Mouse (Mus musculus): ENCODE results near the gene Nfkbie.

The Nfkbie gene

GRCm38 (mm10) chr17:45555452-45556106, at the start of gene Nfkbie:
Nfkbie (plus strand) TSS chr17:45555703.
- peak; percentile 98 for DNase-seq (ENCODE audit: low read depth, low spot score)

GRCm38 (mm10) chr17:45505941-45506465, 49.5 kb upstream of the Nfkbie start:
- no peak for DNase-seq (ENCODE audit: low read depth, low spot score)

DNA sequence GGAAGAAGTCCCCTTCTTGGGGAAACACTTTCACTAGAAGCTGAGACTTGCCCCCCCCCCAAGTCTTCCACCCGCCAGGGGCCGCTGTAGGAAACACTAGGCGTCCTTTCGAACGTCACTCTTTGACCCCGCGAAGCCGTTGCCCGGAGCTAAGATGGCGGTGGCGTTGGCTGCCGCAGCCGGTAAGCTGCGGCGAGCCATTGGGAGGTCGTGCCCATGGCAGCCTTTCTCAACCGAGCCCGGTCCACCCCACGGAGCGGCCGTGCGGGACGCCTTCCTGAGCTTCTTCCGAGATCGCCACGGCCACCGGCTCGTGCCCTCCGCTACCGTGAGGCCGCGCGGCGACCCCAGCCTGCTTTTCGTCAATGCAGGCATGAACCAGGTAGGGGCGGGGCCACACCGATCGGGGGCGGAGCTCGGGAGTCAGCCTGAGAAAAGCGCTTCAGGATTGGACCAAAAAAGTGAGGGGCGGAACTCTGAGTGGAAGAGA, 48.8 kb upstream of the Nfkbie start, which contains the start of gene Aars2:
Gene Aars2, plus strand, starts transcription at position 142 of the 490 bp plus-strand sequence.
- DNase-seq (ENCODE audit: low read depth, low spot score) = peak; percentile 97

DNA sequence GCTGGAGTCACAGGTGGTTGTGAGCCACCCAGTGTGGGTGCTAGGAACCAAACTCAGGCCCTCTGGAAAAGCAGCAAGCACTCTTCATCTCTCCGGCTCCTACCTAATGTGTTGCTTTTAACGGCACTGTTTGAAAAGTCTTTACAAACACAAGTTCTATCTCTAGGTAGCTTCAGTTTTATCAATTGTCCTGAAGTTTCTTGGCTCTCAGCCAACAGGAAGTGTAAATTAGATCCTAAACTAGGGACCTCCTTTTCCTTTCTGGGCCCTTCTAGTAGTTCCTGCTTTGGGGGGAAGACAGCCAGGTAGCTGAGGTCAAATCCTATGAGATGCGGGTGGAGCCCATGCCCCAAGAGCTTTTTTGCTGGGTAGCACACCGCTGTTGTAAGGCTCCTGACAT, 44.6 kb upstream of the Nfkbie start:
- no peak for DNase-seq (ENCODE audit: low read depth, low spot score)

DNA sequence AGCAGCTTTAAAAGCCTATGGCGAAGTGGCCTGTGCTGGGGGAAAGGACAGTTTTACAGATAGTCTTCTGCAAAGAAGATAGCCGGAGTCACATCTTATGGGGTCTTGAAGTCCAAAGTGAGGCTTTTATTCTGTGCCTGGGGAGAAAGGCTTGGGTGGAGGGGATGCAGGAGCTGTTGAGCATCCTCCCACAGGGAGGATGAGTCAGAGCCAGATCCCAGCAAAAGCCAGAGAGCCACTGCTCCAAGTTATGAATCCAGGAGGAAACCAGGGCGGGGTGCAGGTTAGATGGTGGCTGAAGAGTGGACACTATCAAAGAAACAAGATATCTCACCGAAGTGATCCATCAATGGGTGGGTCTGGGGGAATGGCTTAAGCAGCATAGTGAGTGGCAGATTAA, 43.7 kb upstream of the Nfkbie start:
- no peak for DNase-seq (ENCODE audit: low read depth, low spot score)

DNA sequence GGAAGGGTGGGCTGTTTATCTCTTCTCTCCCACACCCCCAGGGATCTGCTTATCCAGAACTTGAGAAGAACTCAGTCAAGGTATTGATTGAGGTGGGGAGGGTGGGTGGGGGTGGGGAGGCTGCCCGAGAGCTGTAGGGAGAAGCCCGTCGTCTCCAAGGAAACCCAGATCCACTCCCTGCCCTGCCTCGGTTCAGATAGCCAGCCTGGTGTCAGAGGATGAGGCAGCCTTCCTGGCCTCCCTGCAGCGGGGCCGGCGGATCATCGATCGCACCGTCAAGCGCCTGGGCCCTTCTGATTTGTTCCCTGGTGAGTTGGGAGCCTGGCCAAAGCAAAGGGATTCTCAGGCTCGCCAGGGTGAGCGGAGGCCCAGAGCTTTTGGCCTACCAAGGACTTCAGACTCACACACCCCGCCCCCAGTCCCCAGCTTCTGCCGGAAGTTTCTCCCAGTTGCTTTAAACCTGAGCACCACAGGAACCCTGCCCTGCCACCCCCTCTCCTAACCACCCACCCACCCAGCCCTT, 40.2 kb upstream of the Nfkbie start:
- no peak for DNase-seq (ENCODE audit: low read depth, low spot score)

DNA sequence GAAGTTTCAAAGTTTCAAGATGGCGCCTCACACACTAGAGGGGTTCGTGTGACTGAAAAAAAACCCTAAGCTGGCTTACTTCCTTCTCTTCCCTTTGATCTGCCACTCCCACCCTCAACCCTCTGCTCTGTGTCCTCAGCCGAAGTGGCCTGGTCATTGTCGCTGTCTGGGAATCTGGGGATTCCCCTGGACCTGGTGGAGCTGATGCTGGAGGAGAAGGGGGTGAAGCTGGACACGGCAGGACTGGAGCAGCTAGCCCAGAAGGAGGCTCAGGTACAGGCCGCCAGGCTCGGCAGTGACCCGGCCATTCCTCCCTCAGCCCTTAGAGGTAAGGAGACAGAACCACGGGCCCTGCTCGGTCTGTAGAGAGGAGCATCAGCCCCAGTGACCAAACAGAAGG, 39.7 kb upstream of the Nfkbie start:
- DNase-seq (ENCODE audit: low read depth, low spot score) = no peak

- DNase-seq (ENCODE audit: low read depth, low spot score) = peak; percentile 85
Observed at GRCm38 (mm10) chr17:45516488-45516887, 39.0 kb upstream of the Nfkbie start.

DNA sequence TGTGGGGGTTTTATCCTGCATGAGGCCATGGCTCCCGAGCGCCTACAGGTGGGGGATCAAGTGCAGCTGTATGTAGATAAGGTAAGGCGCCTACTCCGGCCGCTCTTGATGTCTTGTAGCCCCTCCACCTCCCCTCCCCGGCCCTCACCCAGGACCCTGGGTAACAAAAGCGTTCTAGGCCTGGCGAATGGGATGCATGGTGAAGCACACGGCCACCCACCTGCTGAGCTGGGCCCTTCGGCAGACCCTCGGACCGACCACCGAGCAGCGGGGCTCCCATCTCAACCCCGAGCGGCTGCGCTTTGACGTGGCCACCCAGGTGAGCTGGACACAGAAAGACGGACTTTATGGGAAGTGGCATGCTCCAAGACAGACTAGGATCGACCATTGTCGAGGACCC, 38.4 kb upstream of the Nfkbie start:
- no peak for DNase-seq (ENCODE audit: low read depth, low spot score)

GRCm38 (mm10) chr17:45517549-45518215, 37.8 kb upstream of the Nfkbie start:
- no peak for DNase-seq (ENCODE audit: low read depth, low spot score)

DNA sequence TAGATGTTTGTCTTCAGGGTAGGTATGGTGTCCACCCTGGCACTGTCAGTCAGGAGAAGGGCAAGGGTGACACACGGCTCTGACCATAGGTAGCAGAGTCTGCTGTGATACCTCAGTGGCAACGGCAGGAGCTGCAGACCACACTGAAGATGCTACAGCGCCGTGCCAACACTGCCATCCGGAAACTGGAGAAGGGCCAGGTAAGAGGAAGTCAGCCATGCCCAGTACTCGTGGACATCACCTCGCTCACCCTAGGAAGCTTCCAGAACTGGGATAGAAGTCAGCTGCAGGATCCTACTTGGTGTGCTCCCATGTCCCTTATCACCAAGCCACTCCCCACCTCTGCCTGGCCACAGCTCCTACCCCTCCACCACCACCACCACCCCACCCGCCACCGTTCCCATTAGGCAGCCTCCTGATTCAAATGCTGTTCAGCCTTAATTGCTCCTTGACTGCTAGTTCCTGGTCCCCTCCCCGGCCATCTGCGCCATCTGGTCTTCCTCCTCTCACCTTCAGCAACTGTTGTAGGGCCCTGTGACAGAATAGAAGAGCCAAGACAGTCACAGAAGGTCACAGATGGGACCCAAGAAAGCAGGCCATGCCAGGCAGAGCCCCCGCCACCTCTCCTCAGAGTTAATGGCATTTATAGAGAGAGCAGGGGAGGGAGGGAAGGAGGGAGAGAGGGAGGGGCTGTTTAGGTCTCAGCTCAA, 36.6 kb upstream of the Nfkbie start:
- no peak for DNase-seq (ENCODE audit: low read depth, low spot score)

DNA sequence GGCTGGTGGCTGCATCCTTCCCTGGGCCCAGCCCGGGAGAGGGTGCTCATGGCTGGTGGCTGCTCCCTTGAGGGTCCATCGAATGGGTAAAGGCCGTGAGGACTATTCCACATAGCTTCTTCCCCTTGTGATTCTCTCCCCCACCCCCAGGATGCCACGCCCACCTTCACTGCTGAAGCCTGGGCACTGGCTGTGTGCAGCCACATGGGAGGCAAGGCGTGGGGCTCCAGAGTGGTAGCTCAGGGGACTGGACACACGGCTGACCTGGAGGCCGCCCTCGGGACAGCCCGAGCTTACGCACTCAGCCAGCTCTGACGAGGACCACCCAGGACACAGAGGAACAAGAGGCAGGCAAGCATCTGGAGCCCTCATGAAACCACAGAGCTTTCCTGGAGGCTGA, 35.4 kb upstream of the Nfkbie start:
- DNase-seq (ENCODE audit: low read depth, low spot score) = no peak

- DNase-seq (ENCODE audit: low read depth, low spot score) = no peak
Observed at GRCm38 (mm10) chr17:45523263-45523662, 32.2 kb upstream of the Nfkbie start, which contains the start of gene Tcte1. Tcte1 (plus strand) TSS chr17:45523434.

DNA sequence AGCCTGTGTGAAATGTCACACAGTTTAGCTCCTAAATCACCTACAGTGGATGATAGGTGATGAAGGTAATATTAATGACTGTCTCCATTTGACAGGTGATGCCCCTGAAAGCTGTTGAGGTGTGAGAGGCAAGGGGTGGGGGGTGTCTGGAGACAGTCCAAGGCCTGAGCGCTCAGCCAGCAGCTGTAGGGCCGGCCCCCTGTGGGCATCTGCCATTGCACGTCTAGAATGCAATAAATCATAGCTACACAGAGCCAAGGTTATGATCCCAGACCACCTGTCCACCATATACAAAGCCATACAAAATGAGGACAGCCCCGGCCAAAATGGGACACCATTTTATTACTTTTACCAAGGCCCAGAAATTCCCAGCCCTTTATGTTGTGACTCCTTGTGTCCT, 30.5 kb upstream of the Nfkbie start:
- DNase-seq (ENCODE audit: low read depth, low spot score) = no peak

GRCm38 (mm10) chr17:45526571-45526970, 28.9 kb upstream of the Nfkbie start:
- DNase-seq (ENCODE audit: low read depth, low spot score) = no peak

GRCm38 (mm10) chr17:45530346-45530782, 25.1 kb upstream of the Nfkbie start:
- DNase-seq (ENCODE audit: low read depth, low spot score) = no peak

DNA sequence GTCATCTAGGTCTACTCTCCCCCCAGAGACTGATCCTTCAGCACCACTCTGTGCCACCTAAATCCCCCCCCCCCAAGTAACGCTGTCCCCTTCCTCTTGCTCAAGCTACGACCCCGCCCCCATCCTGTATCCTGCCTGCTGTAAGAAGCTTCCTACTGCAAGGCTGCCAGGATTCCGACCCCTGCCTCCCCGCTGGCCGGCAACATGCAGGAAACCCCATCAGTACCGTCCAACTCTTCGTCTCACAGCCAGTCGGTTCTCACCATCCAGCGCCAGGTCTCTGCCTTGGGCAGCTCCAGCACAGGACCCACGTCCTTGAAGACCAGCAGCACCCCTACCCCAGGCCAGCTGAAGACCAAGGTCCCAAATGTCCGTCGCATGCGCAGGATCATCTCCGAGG, 22.6 kb upstream of the Nfkbie start:
- no peak for DNase-seq (ENCODE audit: low read depth, low spot score)

DNA sequence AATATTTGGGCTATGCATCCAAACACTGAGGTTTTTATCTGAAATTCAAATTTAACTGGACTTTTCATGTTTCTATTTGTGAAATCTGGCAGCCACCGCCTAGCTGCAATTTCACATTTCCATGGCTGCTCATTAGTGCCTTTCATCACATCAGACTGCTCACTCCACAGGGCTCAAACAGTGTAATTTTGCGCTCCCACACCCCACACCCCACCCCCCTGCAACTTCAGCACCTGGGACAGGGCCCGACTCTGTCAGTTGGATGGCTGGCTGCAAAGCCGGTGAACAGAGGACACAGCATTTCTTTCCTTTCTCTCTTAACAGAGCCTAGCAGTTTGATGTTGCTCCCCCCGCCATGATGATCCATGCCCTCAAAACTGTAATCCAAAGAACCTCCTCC, 19.2 kb upstream of the Nfkbie start:
- no peak for DNase-seq (ENCODE audit: low read depth, low spot score)

DNA sequence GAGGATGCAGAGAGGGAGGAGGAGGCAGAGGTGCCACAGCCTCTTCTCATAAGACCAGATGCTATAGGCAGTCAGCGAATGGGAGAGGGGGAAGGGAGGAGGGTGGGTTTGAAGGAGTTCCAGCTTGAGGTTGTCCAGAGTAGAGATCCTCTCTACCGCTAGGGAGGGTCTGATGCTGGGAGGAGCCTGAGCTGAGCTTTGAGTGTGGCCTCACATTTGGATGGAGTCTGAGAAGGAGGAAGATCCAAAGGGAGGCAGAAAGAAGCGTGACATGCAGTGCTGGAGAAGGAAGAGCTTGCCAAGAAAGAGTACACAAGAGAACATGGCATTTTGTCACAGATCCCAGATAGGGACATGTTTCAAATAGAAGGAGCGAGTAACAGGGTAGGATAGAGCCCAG, 17.1 kb upstream of the Nfkbie start:
- DNase-seq (ENCODE audit: low read depth, low spot score) = no peak

DNA sequence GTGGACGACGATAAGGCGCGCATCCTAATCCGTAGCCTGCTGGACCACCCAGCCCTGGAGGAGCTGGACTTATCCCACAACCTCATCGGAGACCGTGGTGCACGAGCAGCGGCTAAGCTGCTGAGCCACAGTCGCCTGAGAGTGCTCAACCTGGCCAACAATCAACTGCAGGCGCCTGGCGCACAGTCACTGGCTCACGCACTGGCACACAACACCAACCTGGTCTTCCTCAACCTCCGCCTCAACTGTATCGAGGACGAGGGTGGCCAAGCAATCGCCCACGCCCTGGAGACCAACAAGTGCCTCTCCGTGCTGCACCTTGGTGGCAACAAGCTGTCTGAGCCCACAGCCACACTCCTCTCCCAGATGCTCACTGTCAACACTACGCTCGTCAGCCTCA, 15.8 kb upstream of the Nfkbie start:
- DNase-seq (ENCODE audit: low read depth, low spot score) = no peak

DNA sequence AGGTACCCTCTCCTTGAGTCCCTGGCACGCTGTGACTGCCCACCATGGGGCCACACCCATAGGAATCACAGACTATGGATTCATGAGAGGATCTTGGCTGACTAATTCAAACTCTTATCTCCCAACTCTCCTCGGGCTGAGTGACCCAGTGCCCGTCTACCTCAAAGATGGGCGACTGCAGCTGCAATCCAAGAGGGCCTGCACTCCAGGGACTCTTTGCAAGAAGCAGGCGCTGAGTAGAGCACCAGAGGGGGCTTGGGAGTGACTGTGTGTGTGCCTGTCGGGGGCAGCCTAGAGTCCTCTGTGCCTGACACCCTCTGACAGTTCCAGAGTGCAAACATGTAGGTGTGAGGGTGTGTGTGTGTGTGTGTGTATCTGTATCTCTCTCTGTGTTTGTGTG, 13.4 kb upstream of the Nfkbie start:
- no peak for DNase-seq (ENCODE audit: low read depth, low spot score)

DNA sequence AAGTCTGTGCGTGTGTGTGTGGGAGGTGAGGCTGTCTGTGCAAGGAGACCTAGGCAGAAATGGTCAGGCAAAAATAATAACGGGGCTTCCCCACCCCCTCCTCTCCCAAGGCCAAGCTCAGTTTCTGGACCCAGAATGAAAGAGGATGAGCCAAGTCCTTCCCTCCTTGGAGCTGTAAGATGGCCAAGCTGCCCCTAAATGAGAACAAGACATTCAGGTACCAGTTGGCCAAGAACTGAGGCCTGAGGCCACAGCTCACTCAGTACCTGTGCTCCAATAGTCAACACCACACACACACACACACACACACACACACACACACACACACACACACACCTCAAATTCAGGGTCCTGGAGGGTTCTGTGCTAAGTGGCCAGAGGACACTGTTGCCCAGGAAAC, 12.8 kb upstream of the Nfkbie start:
- DNase-seq (ENCODE audit: low read depth, low spot score) = no peak

All from CD4-positive, CD25-positive, alpha-beta regulatory T cell, adult 2 months (primary cell).